Mouse (Mus musculus) kidney, adult 9 months (tissue): ENCODE results near the gene Aasdh.

Experiments used
- DNase-seq: peaks from one replicate; pipeline ENCODE4 v3.0.0; 2022

The Aasdh gene

GRCm38 (mm10) chr5:76837018-76837417, 68.3 kb downstream of the Aasdh start:
- DNase-seq = no peak

- no peak for DNase-seq
These were observed 72.6 kb downstream of the Aasdh start for GRCm38 (mm10) chr5:76832529-76833210.

GRCm38 (mm10) chr5:76828527-76829240, 76.6 kb downstream of the Aasdh start:
- DNase-seq = no peak
